Mouse (Mus musculus): ENCODE data around the gene Coro1b. TPM values are rescaled to one million over a fixed set of nuclear protein-coding genes. Genes with fewer than 3 reads are reported as not detected.

Coro1b gene
- total RNA-seq, 2 experiments from 2014 or later = 73.6 to 74.5 TPM

DNA sequence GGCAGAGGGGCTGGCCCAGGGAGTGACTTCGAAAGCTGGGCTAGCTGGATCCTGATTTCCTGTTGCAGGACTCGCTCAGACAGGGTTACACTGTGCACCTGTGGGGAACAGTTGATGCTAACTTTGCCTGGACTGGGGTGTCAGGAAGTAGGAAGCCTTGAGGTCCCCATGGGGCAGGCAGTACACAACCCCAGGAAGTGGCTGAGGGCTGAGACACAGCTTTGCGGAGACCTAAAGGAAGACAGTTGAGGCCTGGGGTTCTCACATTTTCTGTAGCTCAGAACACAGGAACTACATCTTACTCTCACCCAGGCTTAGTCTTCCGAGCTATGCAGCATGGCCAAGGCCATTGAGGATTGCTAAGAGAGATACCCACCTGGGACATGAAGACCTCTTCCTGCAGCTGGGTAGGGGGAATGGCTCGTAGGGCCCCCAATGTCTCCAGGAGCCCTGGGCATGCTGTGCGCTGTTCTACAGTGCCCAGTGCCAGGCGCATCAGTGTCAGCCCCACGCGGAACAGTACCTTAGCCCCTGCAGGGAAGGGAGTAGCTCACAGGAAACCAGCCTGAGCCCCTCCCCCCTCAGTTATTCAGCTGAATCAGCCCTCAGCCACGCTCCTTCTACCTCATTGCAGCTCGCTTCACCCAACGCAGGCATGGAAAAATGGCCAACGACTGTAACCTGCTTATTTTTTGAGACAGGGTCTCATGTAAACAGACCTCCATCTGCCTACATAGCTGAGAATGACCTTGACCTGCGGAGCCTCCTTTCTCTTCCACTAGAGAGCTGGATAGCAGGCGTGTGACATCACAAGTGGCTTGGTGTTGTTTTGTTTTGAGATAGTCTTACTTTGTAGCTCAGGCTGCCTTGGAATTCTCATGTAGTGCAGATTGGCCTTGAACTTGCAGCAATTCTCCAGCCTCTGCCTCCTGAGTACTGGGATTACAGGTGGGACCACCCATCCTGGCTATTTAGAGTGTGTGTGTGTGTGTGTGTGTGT lies 36.9 kb downstream of the Coro1b start:
- DNase-seq (ENCODE audit: low spot score in 2 of 2) = no peak

DNA sequence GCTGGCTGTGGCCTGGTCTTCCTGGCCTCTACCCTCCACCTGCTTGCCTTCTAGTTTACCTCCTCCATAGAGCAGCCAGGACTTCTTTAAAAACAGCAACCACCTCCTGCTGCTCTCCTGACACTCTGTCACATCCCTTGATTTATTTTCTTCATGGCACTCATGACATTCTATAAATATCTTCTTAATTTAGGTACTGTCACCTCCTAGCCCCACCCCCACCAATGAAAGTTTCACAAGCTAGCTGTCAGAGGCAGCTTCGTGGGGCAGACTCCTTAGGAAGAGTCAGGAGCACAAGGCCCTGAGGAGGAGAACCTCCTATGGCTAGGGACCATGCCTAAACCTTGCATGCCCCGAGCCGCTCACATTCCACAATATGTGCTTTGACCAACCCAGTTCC lies 38.9 kb downstream of the Coro1b start:
- no peak for DNase-seq (ENCODE audit: low spot score in 2 of 2)

- DNase-seq (ENCODE audit: low spot score in 2 of 2) = no peak
Observed at GRCm38 (mm10) chr19:4189051-4189620, 40.7 kb downstream of the Coro1b start.

DNA sequence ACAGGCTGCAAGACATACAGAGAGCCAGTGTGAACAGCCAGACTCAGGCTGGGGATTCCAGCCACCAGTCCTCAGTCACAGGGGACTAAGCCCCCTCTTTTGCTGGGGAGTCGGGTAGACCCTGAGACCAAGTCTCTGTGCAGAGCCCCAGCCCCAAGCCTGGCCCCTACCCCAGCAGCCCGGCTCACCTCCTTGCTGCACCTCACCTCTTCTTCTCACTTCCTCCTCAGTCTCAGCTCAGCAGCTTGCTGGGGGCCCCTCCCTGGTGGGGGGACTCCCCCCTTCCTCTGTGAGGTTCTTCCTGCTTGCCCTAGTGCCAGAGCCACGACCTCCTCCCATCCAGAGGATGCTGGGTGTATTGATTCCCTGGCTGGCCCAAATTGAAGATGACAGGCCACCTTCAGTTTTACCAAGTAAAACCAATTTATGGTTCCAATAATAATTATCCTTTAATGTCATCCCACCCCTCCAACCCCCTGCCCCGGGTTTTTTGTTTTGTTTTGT lies 42.5 kb downstream of the Coro1b start, which contains the start of gene Tbc1d10c:
TSS of gene Tbc1d10c (minus strand) at position 454 of the 504 bp plus-strand sequence.
- DNase-seq (ENCODE audit: low spot score in 2 of 2) = no peak

GRCm38 (mm10) chr19:4191528-4192250 lies 43.3 kb downstream of the Coro1b start, which contains the start of gene Ppp1ca:
TSS of gene Ppp1ca (plus strand) at chr19:4192065.
- peak; percentile 98 to 99 for DNase-seq (ENCODE audit: low spot score in 2 of 2)

- no peak for DNase-seq (ENCODE audit: low spot score in 2 of 2)
Observed at GRCm38 (mm10) chr19:4192251-4192985, 44.0 kb downstream of the Coro1b start.

DNA sequence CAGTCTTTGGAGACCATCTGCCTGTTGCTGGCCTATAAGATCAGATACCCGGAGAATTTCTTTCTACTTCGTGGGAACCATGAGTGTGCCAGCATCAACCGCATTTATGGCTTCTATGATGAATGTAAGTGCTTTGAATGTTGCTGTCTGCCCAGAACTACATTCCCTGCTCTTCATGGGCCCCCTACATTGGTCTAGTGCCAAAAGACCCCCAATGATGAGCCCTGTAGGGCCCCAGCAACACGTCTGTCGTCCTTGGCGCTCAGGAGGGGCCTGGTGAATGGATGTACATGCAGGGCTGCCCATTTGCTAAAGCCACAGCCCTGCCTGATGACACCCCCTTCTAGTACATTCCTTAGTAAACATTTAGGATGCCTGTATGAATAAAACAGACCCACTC lies 44.7 kb downstream of the Coro1b start:
- no peak for DNase-seq (ENCODE audit: low spot score in 2 of 2)

GRCm38 (mm10) chr19:4194021-4194724 lies 45.8 kb downstream of the Coro1b start:
- DNase-seq (ENCODE audit: low spot score in 2 of 2) = no peak

- DNase-seq (ENCODE audit: low spot score in 2 of 2) = no peak
Observed at GRCm38 (mm10) chr19:4194776-4195650, 46.6 kb downstream of the Coro1b start.

- no peak for DNase-seq (ENCODE audit: low spot score in 2 of 2)
Observed at GRCm38 (mm10) chr19:4196048-4196447, 47.6 kb downstream of the Coro1b start.

- no peak for DNase-seq (ENCODE audit: low spot score in 2 of 2)
Observed at GRCm38 (mm10) chr19:4196548-4196947, 48.1 kb downstream of the Coro1b start.

GRCm38 (mm10) chr19:4197180-4197579 lies 48.8 kb downstream of the Coro1b start:
- no peak for DNase-seq (ENCODE audit: low spot score in 2 of 2)

DNA sequence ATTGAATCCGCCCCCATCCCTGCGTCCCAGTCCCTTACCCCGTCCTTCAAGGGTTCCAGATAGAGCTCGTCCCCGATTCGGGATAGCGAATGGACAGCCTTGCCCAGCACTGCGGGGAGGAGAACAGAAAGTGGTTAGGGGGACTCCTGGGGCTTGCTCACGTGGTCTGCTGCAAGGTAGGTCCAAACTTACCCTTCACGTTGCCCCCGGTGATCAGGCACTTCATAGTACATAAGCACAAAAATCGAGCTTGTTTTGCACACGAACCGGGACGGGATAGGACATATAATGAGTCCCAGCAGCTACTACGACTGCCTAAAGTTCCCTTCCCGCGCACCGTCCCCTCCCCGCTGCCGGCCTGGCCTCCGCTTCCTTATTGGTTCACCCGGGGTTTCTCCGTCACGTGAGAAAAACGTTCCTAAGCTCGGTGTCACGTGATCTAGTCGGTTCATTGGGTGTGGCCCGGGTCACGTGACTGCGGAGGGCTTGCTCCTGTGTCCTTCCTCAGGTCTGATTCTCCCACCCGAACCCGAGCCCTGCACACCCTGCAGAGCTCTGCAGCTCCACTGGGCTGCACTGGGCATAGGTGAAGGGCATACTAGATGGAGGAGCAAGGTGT lies 53.0 kb downstream of the Coro1b start, which contains the start of gene Rad9a:
TSS of gene Rad9a (minus strand) at position 372 of the 619 bp plus-strand sequence.
- peak; percentile 91 to 96 for DNase-seq (ENCODE audit: low spot score in 2 of 2)

GRCm38 (mm10) chr19:4202149-4202548 lies 53.7 kb downstream of the Coro1b start:
- no peak for DNase-seq (ENCODE audit: low spot score in 2 of 2)

GRCm38 (mm10) chr19:4203148-4203547 lies 54.7 kb downstream of the Coro1b start:
- DNase-seq (ENCODE audit: low spot score in 2 of 2) = no peak

Measured in gastrocnemius, postnatal 4 days (tissue).